Mouse (Mus musculus) heart, postnatal 0 days (tissue): ENCODE data around the gene Kif13a.

Experiments
- CTCF ChIP-seq: IDR thresholded peaks from 2 replicates; pipeline ENCODE4 v1.5.1; 2016; ENCODE audit warnings: antibody characterized with exemption, control low read depth, low read depth
- EP300 ChIP-seq: IDR thresholded peaks from 2 replicates; pipeline ENCODE4 v1.6.1; 2016; ENCODE audit warnings: antibody characterized with exemption, low read depth

- TF ChIP-seq CTCF (no peak), EP300 (no peak)
These were observed 117.0 kb downstream of the Kif13a start for GRCm38 (mm10) chr13:46812648-46813184.
